Mouse (Mus musculus) embryonic facial prominence, embryonic 14.5 days (tissue): ENCODE results near the gene Clptm1. TPM values are rescaled to one million over a fixed set of nuclear protein-coding genes. Genes with fewer than 3 reads are reported as not detected.

Experiments
- ATAC-seq: fragments of 200-750 bp; cut with Nextera tagmentation; 2 replicates; pipeline ENCODE4 v1.8.0; 2017; ENCODE audit warnings: low read depth, moderate number of reproducible peaks, moderate TSS enrichment
- DNase-seq: peaks from one replicate; pipeline ENCODE4 v3.0.0-alpha.2; 2015; ENCODE audit warnings: low spot score
- H3K27ac ChIP-seq: fragments of 300-500 bp; sonication (generic); replicated peaks from 2 replicates; pipeline ENCODE4 v1.5.1; 2014; ENCODE audit warnings: low read depth, mild to moderate bottlenecking, low read length, moderate library complexity
- H3K27me3 ChIP-seq: fragments of 300-500 bp; sonication (generic); replicated peaks from 2 replicates; pipeline ENCODE4 v1.6.1; 2014; ENCODE audit warnings: low read length; ENCODE audit not compliant: control insufficient read depth, insufficient read depth
- H3K36me3 ChIP-seq: fragments of 300-500 bp; sonication (generic); 2 replicates; pipeline ENCODE4 v1.6.1; 2014; ENCODE audit warnings: low read length, mixed read lengths; ENCODE audit not compliant: control insufficient read depth, insufficient read depth
- H3K4me1 ChIP-seq: fragments of 300-500 bp; sonication (generic); 2 replicates; pipeline ENCODE4 v1.6.1; 2014; ENCODE audit warnings: antibody characterized with exemption, low read length; ENCODE audit not compliant: control insufficient read depth, insufficient read depth
- H3K4me2 ChIP-seq: fragments of 300-500 bp; sonication (generic); 2 replicates; pipeline ENCODE4 v1.6.1; 2014; ENCODE audit warnings: low read depth, mild to moderate bottlenecking, low read length, moderate library complexity, mixed read lengths
- H3K4me3 ChIP-seq: fragments of 300-500 bp; sonication (generic); 2 replicates; pipeline ENCODE4 v1.5.1; 2014; ENCODE audit warnings: low read depth, mild to moderate bottlenecking, low read length
- H3K9ac ChIP-seq: fragments of 300-500 bp; sonication (generic); 2 replicates; pipeline ENCODE4 v1.6.1; 2014; ENCODE audit warnings: low read depth, mild to moderate bottlenecking, low read length, moderate library complexity, mixed read lengths
- H3K9me3 ChIP-seq: fragments of 300-500 bp; sonication (generic); 2 replicates; pipeline ENCODE4 v1.6.1; 2016; ENCODE audit warnings: low read length; ENCODE audit not compliant: control insufficient read depth
- WGBS: fragments of 180-500 bp; shearing (Covaris S2); extraction: QIAGEN DNeasy Blood & Tissue Kit; methylation state at CpG from one replicate; pipeline ENCODE4 v1.1.7; 2014; 5-methylcytosine and 5-hydroxymethylcytosine counted together
- polyA plus RNA-seq: library from polyadenylated mRNA; unstranded; fragments of >200 nt; fragmentation: Nextera tagmentation; extraction: Ambion mirVana; gene quantifications from 2 replicates; pipeline ENCODE4 v1.2.1, GENCODE M21; 2014

Gene Clptm1
- polyA plus RNA-seq, 1 experiment from 2014 or later: 77.9 TPM

- Histone ChIP-seq H3K4me2 (peak overlapping the region; percentile 86), H3K4me1 (peaks cover 13% of the 10 kb centered on the region), H3K36me3 (peaks cover 22% of the 10 kb centered on the region; the same call in 1 of the 2 replicates), H3K9me3 (no peaks in the 10 kb centered on the region), H3K9ac (peak overlapping the region; percentile 98), H3K27ac (no peak overlapping the region), H3K4me3 (peak overlapping the region; percentile 100), H3K27me3 (no peaks in the 10 kb centered on the region)
- DNase-seq (no peak), ATAC-seq (no peak)
- WGBS: 20% methylated on average over 8 of the region's 8 CpGs
Observed at GRCm38 (mm10) chr7:19663940-19664339, 893 bp downstream of the Clptm1 start.

GRCm38 (mm10) chr7:19652614-19653013 lies 12.2 kb downstream of the Clptm1 start:
- no peaks in the 10 kb centered on the region for H3K4me1 ChIP-seq
- WGBS: 94% methylated on average over 2 of the region's 2 CpGs
- H3K27ac ChIP-seq: no peak overlapping the region
- H3K36me3 ChIP-seq: peaks cover 73% of the 10 kb centered on the region
- H3K4me2 ChIP-seq: no peak overlapping the region
- H3K9me3 ChIP-seq: no peaks in the 10 kb centered on the region
- no peak overlapping the region for H3K4me3 ChIP-seq
- ATAC-seq (no peak), DNase-seq (no peak)
- H3K27me3 ChIP-seq: no peaks in the 10 kb centered on the region
- no peak overlapping the region for H3K9ac ChIP-seq

- Histone ChIP-seq H3K4me2 (no peak overlapping the region), H3K9ac (no peak overlapping the region), H3K4me1 (no peaks in the 10 kb centered on the region), H3K36me3 (peaks cover 82% of the 10 kb centered on the region), H3K27ac (no peak overlapping the region), H3K27me3 (no peaks in the 10 kb centered on the region), H3K9me3 (no peaks in the 10 kb centered on the region), H3K4me3 (no peak overlapping the region)
- DNase-seq (no peak), ATAC-seq (no peak)
- WGBS: 88% methylated on average over 6 of the region's 6 CpGs
Observed at GRCm38 (mm10) chr7:19651063-19651786, 13.6 kb downstream of the Clptm1 start.

- Histone ChIP-seq H3K27ac (no peak overlapping the region), H3K36me3 (peaks cover 99% of the 10 kb centered on the region), H3K4me1 (no peaks in the 10 kb centered on the region), H3K27me3 (no peaks in the 10 kb centered on the region), H3K9ac (no peak overlapping the region), H3K9me3 (no peaks in the 10 kb centered on the region), H3K4me3 (no peak overlapping the region), H3K4me2 (no peak overlapping the region)
- no peak for DNase-seq
- ATAC-seq: no peak
- 99% methylated on average over 4 of the region's 4 CpGs for WGBS
Observed at GRCm38 (mm10) chr7:19641223-19641622, 23.6 kb downstream of the Clptm1 start.

GRCm38 (mm10) chr7:19635074-19635827 lies 29.6 kb downstream of the Clptm1 start:
- H3K9me3 ChIP-seq: no peaks in the 10 kb centered on the region
- no peak overlapping the region for H3K4me2 ChIP-seq
- H3K27ac ChIP-seq: no peak overlapping the region
- no peak overlapping the region for H3K4me3 ChIP-seq
- peaks cover 85% of the 10 kb centered on the region for H3K36me3 ChIP-seq
- H3K27me3 ChIP-seq: no peaks in the 10 kb centered on the region
- H3K4me1 ChIP-seq: no peaks in the 10 kb centered on the region
- WGBS: 85% methylated on average over 11 of the region's 11 CpGs
- DNase-seq (no peak), ATAC-seq (no peak)
- H3K9ac ChIP-seq: no peak overlapping the region

DNA sequence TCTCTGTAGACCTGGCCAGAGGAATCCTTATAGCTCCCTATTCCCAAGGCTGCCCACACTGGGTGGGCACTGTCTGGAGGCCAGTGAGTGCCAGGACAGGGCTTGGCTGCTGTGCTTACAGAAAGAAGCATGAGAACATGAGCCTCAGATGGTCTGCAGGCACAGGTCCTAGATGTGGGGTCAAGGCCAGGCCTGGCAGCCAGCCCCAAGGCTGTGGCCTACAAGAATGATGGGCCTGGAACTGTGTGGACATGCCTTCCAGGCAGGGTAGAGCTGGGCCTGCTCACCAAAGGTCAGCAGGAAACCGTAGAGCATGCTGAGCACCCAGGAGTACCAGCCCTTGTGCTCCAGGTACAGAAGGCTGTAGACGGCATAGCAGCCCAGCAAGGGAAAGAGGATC lies 30.2 kb downstream of the Clptm1 start:
- peaks cover 3% of the 10 kb centered on the region; the same call in 1 of the 2 replicates for H3K4me1 ChIP-seq
- no peak for DNase-seq
- H3K36me3 ChIP-seq: peaks cover 78% of the 10 kb centered on the region
- H3K9ac ChIP-seq: no peak overlapping the region
- 100% methylated on average over 2 of the region's 2 CpGs for WGBS
- ATAC-seq: no peak
- no peak overlapping the region for H3K4me3 ChIP-seq
- H3K27ac ChIP-seq: no peak overlapping the region
- H3K9me3 ChIP-seq: no peaks in the 10 kb centered on the region
- H3K4me2 ChIP-seq: no peak overlapping the region
- no peaks in the 10 kb centered on the region for H3K27me3 ChIP-seq

- Histone ChIP-seq H3K4me2 (no peak overlapping the region), H3K27ac (no peak overlapping the region), H3K36me3 (peaks cover 71% of the 10 kb centered on the region), H3K9me3 (no peaks in the 10 kb centered on the region), H3K4me3 (no peak overlapping the region), H3K9ac (no peak overlapping the region), H3K27me3 (no peaks in the 10 kb centered on the region), H3K4me1 (peaks cover 4% of the 10 kb centered on the region; the same call in 1 of the 2 replicates)
- WGBS: 95% methylated on average over 15 of the region's 15 CpGs
- DNase-seq: no peak
- no peak for ATAC-seq
Observed at GRCm38 (mm10) chr7:19633855-19634254, 31.0 kb downstream of the Clptm1 start.

DNA sequence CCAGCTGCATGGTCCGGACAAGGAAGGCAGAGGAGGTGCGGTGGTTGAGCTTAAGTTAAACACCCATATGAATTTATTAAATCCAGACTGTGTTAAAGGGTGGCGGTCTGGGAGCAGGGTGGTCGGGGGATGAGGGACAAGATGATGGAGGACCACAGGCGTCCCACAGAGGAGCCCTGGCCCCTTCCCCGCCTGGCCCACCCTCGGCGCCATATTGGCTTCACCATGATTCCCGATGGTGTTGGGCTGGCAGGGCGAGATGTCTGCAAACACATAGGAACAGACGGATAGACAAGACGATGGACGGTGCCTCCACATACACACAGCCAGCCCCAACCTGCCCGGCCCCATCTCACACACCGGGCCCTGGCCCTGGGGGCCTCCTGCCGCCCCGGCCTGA lies 31.6 kb downstream of the Clptm1 start:
- Histone ChIP-seq H3K4me1 (peaks cover 4% of the 10 kb centered on the region; the same call in 1 of the 2 replicates), H3K9me3 (no peaks in the 10 kb centered on the region), H3K9ac (no peak overlapping the region), H3K27me3 (no peaks in the 10 kb centered on the region), H3K36me3 (peaks cover 64% of the 10 kb centered on the region), H3K4me3 (no peak overlapping the region), H3K4me2 (no peak overlapping the region), H3K27ac (no peak overlapping the region)
- WGBS: 83% methylated on average over 12 of the region's 17 CpGs
- ATAC-seq (no peak), DNase-seq (no peak)
